Mouse (Mus musculus): Measurements from ENCODE around the gene Ephb1.

DNA sequence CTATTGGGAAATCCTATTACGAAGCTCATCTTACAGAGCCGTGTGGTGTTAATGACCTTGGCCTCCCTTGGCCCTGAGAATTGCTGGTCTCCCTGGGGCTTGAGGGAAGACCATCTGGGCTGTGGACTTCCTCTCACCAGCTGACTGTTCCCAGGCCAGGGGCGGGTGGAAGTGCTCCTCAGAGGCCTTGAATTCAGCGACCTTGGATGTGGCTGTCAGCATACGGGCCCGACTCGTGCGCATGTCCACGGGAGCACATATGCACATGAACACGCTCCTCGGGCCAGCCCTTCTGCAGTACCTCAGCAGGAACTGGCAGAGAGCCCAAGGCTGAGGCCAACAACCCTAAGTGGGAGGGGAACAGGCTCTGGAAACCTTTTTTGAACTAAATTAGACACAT lies 165.1 kb downstream of the Ephb1 start:
- TF ChIP-seq POLR2A (IDR thresholded peaks at IDR 0.05; ENCODE audit: borderline replicate concordance, low read depth, low read length) = no peak
- TF ChIP-seq CTCF (IDR thresholded peaks at IDR 0.05; ENCODE audit: low read depth, low read length) = no peak

All from bone marrow macrophage, adult 2 months (primary cell).